Mouse (Mus musculus) adrenal gland, postnatal 4 days (tissue): Measurements from ENCODE around the gene Rph3a. TPM values are rescaled to one million over a fixed set of nuclear protein-coding genes. Genes with fewer than 3 reads are reported as not detected.
"Not testable (repeated sequence)": the region's sequence is repeated elsewhere in the genome, so short reads cannot be mapped to it uniquely, and the experiment has no call there.

Experiments used
- DNase-seq, 2 experiments: peaks; one replicate each; pipeline ENCODE4 v3.0.0; 2021 to 2022; ENCODE audit warnings: low spot score in 2 of 2, mixed read lengths in 2 of 2
- total RNA-seq, 2 experiments: library from RNA; stranded (reverse); gene quantifications; 2 replicates each; pipeline ENCODE4 v1.2.3; 2021

Gene Rph3a
- total RNA-seq, 2 experiments from 2014 or later: 4.3 to 6.9 TPM

- not testable (repeated sequence) for DNase-seq
Measured at GRCm38 (mm10) chr5:120914204-120914603, 95.7 kb downstream of the Rph3a start, which contains the start of gene Oas1d. Gene Oas1d, plus strand, starts transcription at chr5:120914536.

GRCm38 (mm10) chr5:120908196-120908920 lies 101.5 kb downstream of the Rph3a start:
- DNase-seq: no peak

- not testable (repeated sequence) for DNase-seq
Measured at GRCm38 (mm10) chr5:120906791-120907733, 102.8 kb downstream of the Rph3a start, which contains the start of gene Oas1a. Gene Oas1a, minus strand, starts transcription at chr5:120907521.

- no peak for DNase-seq
Measured at GRCm38 (mm10) chr5:120902056-120902455, 107.8 kb downstream of the Rph3a start.

GRCm38 (mm10) chr5:120900666-120901065 lies 109.2 kb downstream of the Rph3a start:
- DNase-seq: no peak

- DNase-seq: no peak
Measured at GRCm38 (mm10) chr5:120898726-120899125, 111.2 kb downstream of the Rph3a start.

- no peak for DNase-seq
Measured at GRCm38 (mm10) chr5:120898307-120898706, 111.6 kb downstream of the Rph3a start.

- no peak for DNase-seq
Measured at GRCm38 (mm10) chr5:120895231-120895900, 114.5 kb downstream of the Rph3a start.

- DNase-seq: not testable (repeated sequence)
Measured at GRCm38 (mm10) chr5:120894692-120895091, 115.2 kb downstream of the Rph3a start.

- DNase-seq: not testable (repeated sequence)
Measured at GRCm38 (mm10) chr5:120893866-120894265, 116.0 kb downstream of the Rph3a start.

GRCm38 (mm10) chr5:120892243-120892660 lies 117.6 kb downstream of the Rph3a start:
- no peak for DNase-seq

GRCm38 (mm10) chr5:120891566-120892242 lies 118.2 kb downstream of the Rph3a start:
- not testable (repeated sequence) for DNase-seq

GRCm38 (mm10) chr5:120890991-120891390 lies 118.9 kb downstream of the Rph3a start:
- DNase-seq: no peak

Other genes starting within 250 kb of the Rph3a start
- under 1 TPM; 0.11 to 0.25 TPM for gene Oas3, start 232.4 kb downstream of the Rph3a start, total RNA-seq
- gene Oas1e, start 214.6 kb downstream of the Rph3a start, total RNA-seq: not detected
- gene Oas1c, start 197.6 kb downstream of the Rph3a start, total RNA-seq: 1 to 10 TPM; 2.3 to 4.1 TPM
- gene Oas1f, start 162.7 kb downstream of the Rph3a start, total RNA-seq: not detected
- gene Oas1h, start 148.7 kb downstream of the Rph3a start, total RNA-seq: under 1 TPM in 1 of 2 experiments, not detected in 1; 0.20 TPM
- under 1 TPM; 0.23 to 0.42 TPM for gene Oas1g, start 122.5 kb downstream of the Rph3a start, total RNA-seq
- gene Oas1a, start 102.6 kb downstream of the Rph3a start, total RNA-seq: 1 to 10 TPM; 1.1 to 1.2 TPM
- not detected for gene Oas1d, start 95.6 kb downstream of the Rph3a start, total RNA-seq
- 10 to 100 TPM; 87.4 TPM for gene Ptpn11, start 181.3 kb upstream of the Rph3a start, total RNA-seq
- 1,000 to 10,000 TPM; 1,172 to 1,181 TPM for gene Rpl6, start 194.4 kb upstream of the Rph3a start, total RNA-seq
- 10 to 100 TPM; 25.0 to 32.0 TPM for gene Hectd4, start 210.1 kb upstream of the Rph3a start, total RNA-seq